Mouse (Mus musculus) cerebellum, adult 2 months (tissue): Measurements from ENCODE around the gene Zc3h14. TPM values are rescaled to one million over a fixed set of nuclear protein-coding genes. Genes with fewer than 3 reads are reported as not detected.

Source experiments
- DNase-seq, 2 experiments: peaks; one replicate each; pipeline ENCODE4 v3.0.0; 2021
- H3K27ac ChIP-seq: fragments of 200-500 bp; 2 replicates; pipeline ENCODE4 v1.5.1; 2012; ENCODE audit warnings: low read length, control low read depth, inconsistent platforms; ENCODE audit not compliant: insufficient read depth
- H3K27me3 ChIP-seq: fragments of 200-500 bp; 2 replicates; pipeline ENCODE4 v1.6.1; 2012; ENCODE audit warnings: inconsistent platforms, mild to moderate bottlenecking, low read length, moderate library complexity; ENCODE audit not compliant: control insufficient read depth, insufficient read depth
- H3K4me1 ChIP-seq: fragments of 200-500 bp; 2 replicates; pipeline ENCODE4 v1.6.1; 2011; ENCODE audit warnings: low read length; ENCODE audit not compliant: control insufficient read depth, insufficient read depth
- H3K4me3 ChIP-seq: fragments of 200-500 bp; replicated peaks from 2 replicates; pipeline ENCODE3; 2011; ENCODE audit warnings: mild to moderate bottlenecking, low read depth, low read length, control low read depth; ENCODE audit not compliant: insufficient read depth
- CTCF ChIP-seq: fragments of 200-500 bp; IDR thresholded peaks from 2 replicates; pipeline ENCODE4 v1.5.1; 2011; ENCODE audit warnings: low read depth, mild to moderate bottlenecking, control low read depth, low read length, moderate library complexity, borderline replicate concordance; ENCODE audit not compliant: insufficient read depth
- POLR2A ChIP-seq: fragments of 200-500 bp; IDR thresholded peaks from 2 replicates; pipeline ENCODE4 v1.6.1; 2011; ENCODE audit warnings: low read length, control low read depth, borderline replicate concordance; ENCODE audit not compliant: insufficient read depth
- WGBS: fragments of 180-500 bp; shearing (Covaris S2); methylation state at CpG from one replicate; pipeline ENCODE4 v1.1.7; 2018; 5-methylcytosine and 5-hydroxymethylcytosine counted together
- polyA plus RNA-seq: library from polyadenylated mRNA; depleted of rRNA; stranded (reverse); fragments of >200 nt; gene quantifications from 2 replicates; pipeline ENCODE4 v1.2.3, GENCODE M21; 2012

The Zc3h14 gene
- polyA plus RNA-seq, 1 experiment = 105 TPM

DNA sequence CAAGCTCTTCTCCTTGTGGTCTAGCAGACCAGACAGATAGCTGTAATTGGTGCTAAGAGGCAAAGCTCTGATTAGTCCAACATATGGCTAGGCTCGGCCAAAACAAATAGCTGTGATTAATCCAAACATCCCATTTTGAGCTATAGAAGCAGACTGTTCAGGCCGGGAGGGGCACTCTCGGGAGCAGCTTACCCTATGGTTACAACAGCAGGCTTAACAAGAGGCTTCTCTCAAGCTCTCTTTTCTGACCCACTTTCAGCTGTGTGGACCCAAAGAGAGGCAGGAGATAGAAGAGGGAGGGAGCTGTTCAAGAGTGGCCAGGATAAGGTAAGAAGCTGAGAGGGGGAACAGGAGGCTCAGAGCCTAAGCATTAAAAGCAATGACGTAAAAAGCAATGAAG is 1.1 kb upstream of the Zc3h14 start:
- Histone ChIP-seq H3K4me3 (no peak overlapping the region), H3K27ac (no peak overlapping the region), H3K27me3 (no peaks in the 10 kb centered on the region), H3K4me1 (peaks cover 6% of the 10 kb centered on the region; the same call in 1 of the 2 replicates)
- WGBS = 77% methylated on average over 4 of the region's 4 CpGs
- no peak for TF ChIP-seq POLR2A
- no peak for DNase-seq

DNA sequence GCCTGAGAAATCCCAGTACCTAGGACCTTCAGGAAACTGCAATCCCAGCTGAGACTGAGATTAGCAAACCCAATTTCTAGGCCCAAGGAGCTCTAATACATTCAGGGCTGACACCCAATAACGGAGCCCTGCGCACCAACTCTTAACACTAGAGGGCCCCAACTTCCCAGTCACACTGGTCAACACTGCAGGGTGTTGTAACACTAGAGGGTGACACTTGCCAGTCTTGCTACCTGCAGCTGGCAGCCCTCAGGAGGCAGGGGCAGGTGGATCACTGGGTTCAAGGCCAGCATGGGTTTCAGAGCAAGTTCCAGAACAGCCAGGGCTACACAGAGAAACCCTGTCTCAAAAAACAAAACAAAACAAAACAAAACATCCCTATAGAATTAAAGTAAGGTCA is 633 bp upstream of the Zc3h14 start:
- no peak; the same call in 1 of the 2 replicates for TF ChIP-seq CTCF
- TF ChIP-seq POLR2A = no peak
- H3K27ac ChIP-seq = no peak overlapping the region
- 20% methylated on average over 2 of the region's 2 CpGs for WGBS
- DNase-seq = peak; percentile 43 to 46
- no peak overlapping the region for H3K4me3 ChIP-seq
- no peaks in the 10 kb centered on the region for H3K27me3 ChIP-seq
- H3K4me1 ChIP-seq = peaks cover 6% of the 10 kb centered on the region; the same call in 1 of the 2 replicates

DNA sequence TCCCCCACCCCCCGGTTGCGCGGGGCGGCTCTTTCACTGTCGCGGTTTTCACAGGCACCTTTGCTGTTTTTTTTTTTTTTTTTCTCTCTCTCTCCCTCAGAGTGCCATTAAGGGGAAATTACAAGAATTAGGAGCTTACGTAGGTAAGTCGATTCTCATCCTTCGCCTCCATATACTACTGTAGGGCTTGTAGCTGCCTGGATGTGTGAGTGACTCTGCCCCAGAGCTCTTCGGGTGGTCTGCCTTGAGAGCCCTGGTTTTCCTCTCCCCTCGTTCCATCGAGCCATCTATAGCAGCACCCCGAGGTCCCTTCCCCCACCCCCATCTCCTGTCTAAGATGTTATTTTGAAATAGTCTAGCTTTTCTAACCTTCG is 603 bp downstream of the Zc3h14 start:
- Histone ChIP-seq H3K27me3 (no peaks in the 10 kb centered on the region), H3K27ac (peak overlapping the region; percentile 70), H3K4me1 (peaks cover 6% of the 10 kb centered on the region; the same call in 1 of the 2 replicates), H3K4me3 (peak overlapping the region; percentile 82)
- DNase-seq = peak in 1 of 2 experiments; percentile 30
- no peak for TF ChIP-seq CTCF
- no peak for TF ChIP-seq POLR2A
- WGBS = under 1% methylated on average over 14 of the region's 14 CpGs

- WGBS = 70% methylated on average over 6 of the region's 6 CpGs
Observed at GRCm38 (mm10) chr12:98757636-98758035, 10.9 kb downstream of the Zc3h14 start.

DNA sequence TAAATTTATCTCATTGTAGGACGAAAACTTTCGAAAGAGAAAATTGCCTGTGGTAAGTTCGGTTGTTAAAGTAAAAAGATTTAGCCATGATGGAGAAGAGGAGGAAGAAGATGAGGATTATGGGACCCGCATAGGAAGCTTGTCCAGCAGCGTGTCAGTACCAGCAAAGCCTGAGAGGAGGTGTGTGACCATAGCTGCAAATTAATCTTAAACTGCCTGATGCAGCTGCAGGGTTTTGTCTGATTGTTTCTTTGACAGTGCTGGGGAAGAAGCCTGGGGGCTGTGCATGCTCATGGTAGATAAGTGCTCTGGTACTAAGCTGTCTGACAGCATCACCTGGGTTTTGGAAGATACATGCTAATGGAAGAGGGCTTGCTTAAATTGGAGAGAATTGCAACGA is 12.9 kb downstream of the Zc3h14 start:
- no peak for DNase-seq
- Histone ChIP-seq H3K4me3 (no peak overlapping the region), H3K27me3 (no peaks in the 10 kb centered on the region), H3K4me1 (peaks cover 2% of the 10 kb centered on the region), H3K27ac (no peak overlapping the region)
- WGBS = 95% methylated on average over 6 of the region's 6 CpGs
- TF ChIP-seq CTCF (no peak), POLR2A (no peak)

More at GRCm38 (mm10) chr12:98757636-98758035, 10.9 kb downstream of the Zc3h14 start:
- Histone ChIP-seq H3K4me3 (no peak overlapping the region), H3K27me3 (no peaks in the 10 kb centered on the region), H3K4me1 (peaks cover 6% of the 10 kb centered on the region), H3K27ac (no peak overlapping the region)
- DNase-seq = no peak
- TF ChIP-seq POLR2A (no peak), CTCF (no peak)

DNA sequence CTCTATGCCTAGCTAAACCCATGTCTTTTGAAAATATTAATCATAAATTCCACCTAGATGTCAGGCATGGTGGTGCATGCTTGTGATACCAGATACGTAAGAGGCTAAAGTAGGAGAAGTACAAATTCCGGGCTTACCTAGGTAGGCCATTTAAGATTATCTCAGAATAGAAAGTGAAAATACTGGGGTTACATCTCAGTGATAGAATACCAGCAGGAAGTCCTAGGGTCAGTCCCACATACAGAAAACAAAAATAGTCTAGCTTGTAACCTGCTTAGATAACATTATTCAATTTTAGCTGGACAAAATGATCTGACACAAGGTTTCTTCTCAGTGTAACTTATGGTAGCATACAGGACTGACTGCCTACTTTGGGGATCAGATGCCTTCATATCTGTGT is 19.5 kb downstream of the Zc3h14 start:
- Histone ChIP-seq H3K4me3 (no peak overlapping the region), H3K27me3 (no peaks in the 10 kb centered on the region), H3K27ac (no peak overlapping the region), H3K4me1 (no peaks in the 10 kb centered on the region)
- 97% methylated on average over 2 of the region's 2 CpGs for WGBS
- TF ChIP-seq CTCF (no peak), POLR2A (no peak)
- no peak for DNase-seq

GRCm38 (mm10) chr12:98777509-98777908 is 30.7 kb downstream of the Zc3h14 start:
- 69% methylated on average over 3 of the region's 3 CpGs for WGBS
- Histone ChIP-seq H3K4me1 (no peaks in the 10 kb centered on the region; the same call in 1 of the 2 replicates), H3K27me3 (no peaks in the 10 kb centered on the region), H3K27ac (no peak overlapping the region), H3K4me3 (no peak overlapping the region)
- DNase-seq = no peak
- no peak for TF ChIP-seq CTCF
- no peak for TF ChIP-seq POLR2A

DNA sequence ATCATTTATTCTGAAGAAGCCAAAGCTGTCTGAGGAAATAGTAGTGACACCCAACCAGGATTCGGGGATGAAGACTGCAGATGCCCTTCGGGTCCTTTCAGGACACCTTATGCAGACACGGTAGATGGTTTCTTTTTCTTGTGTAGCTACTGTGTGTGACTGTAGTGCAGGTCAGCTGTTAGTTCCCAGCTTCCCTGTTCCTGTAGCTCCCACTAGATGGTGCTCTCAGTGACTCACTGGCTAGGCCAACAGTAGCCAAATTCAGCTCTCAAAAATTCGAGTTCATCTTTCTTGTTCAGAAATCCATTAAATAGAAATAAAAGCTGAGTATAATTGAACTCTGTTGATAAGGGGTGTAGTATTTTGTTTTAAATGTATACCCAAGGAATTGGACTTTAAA is 32.4 kb downstream of the Zc3h14 start:
- Histone ChIP-seq H3K27ac (no peak overlapping the region), H3K4me3 (no peak overlapping the region), H3K27me3 (no peaks in the 10 kb centered on the region), H3K4me1 (no peaks in the 10 kb centered on the region; the same call in 1 of the 2 replicates)
- WGBS = 61% methylated on average over 4 of the region's 4 CpGs
- DNase-seq = peak; percentile 30 to 37
- TF ChIP-seq CTCF (peak; percentile 54; the same call in 1 of the 2 replicates), POLR2A (no peak)

GRCm38 (mm10) chr12:98784251-98784650 is 37.5 kb downstream of the Zc3h14 start:
- DNase-seq = no peak
- no peaks in the 10 kb centered on the region for H3K27me3 ChIP-seq
- H3K4me3 ChIP-seq = no peak overlapping the region
- TF ChIP-seq CTCF = no peak
- no peak for TF ChIP-seq POLR2A
- H3K27ac ChIP-seq = no peak overlapping the region
- H3K4me1 ChIP-seq = no peaks in the 10 kb centered on the region
- WGBS = 97% methylated on average over 1 of the region's 1 CpGs
